In the genomic region with DNA sequence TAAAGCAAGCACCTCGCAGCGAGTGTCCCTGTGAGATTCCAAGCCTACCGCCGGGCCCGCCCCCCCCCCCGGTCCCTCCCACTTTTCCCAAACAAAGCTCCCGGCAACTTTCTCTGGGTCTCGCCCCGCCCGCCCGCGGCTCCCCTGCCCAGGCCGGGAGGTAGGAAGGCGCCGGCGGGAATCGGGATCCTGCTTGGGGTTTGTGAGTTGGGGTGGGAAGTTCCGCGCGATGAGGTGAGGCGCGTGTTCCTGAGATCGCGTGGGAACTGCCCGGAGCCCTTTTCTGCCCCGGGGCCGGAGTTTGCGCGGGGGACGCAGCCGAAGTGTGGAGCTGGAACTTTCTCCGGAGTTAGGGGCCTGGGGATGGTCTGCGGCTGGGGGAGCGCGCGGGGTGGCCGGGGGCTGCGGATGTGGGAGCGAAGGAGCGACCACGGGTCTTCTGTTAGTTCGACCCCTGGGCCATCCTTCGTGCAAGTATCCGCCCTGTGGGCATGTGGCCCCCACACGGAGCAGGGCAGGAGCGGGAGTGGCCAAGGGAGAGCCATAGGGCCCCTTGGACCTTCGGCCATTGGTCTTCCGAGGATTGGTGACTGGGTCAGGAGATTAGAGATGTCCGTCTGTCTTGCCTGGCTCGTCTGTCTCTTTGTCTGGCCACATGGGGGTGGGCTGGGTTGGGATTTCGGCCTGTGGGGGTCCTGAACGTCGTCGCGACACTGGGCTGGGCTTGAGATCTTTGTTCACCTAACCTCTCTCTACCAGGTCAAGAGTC, we compare ENCODE assay signal across 8 mouse cellular contexts. TPM values are rescaled to one million over a fixed set of nuclear protein-coding genes. Genes with fewer than 3 reads are reported as not detected.
DNase-seq lines count a peak whose midpoint lies in the region; ATAC-seq and TF ChIP-seq lines count a peak whose summit lies in the region.

A gene (plus strand): TSS at position 81 of the 769 bp plus-strand sequence.

- peak within 1 kb of the TSS; percentile 97 for H3K27ac ChIP-seq in kidney, embryonic 16.5 days (ENCODE audit: low read length)
- peak within 1 kb of the TSS; percentile 84 for H3K27ac ChIP-seq in stomach, postnatal 0 days (replicated peaks)

- H3K4me3 ChIP-seq in kidney, embryonic 16.5 days (ENCODE audit: low read length) = peak within 1 kb of the TSS; percentile 93
- H3K4me3 ChIP-seq in stomach, postnatal 0 days (ENCODE audit: low read depth, low read length) = peak within 1 kb of the TSS; percentile 69

- peaks cover 36% of the 10 kb centered on the region for H3K36me3 ChIP-seq in kidney, embryonic 16.5 days (ENCODE audit: insufficient read depth, low read length)
- peaks cover 8% of the 10 kb centered on the region for H3K36me3 ChIP-seq in stomach, postnatal 0 days (ENCODE audit: control insufficient read depth, insufficient read depth, low read length)

- H3K4me1 ChIP-seq in kidney, embryonic 16.5 days (ENCODE audit: insufficient read depth, low read length) = peaks cover 45% of the 10 kb centered on the region
- H3K4me1 ChIP-seq in stomach, postnatal 0 days (replicated peaks; ENCODE audit: control insufficient read depth, insufficient read depth) = no peaks in the 10 kb centered on the region; the same call in 1 of the 2 replicates

- H3K27me3 ChIP-seq in kidney, embryonic 16.5 days (ENCODE audit: insufficient read depth, low read length) = peaks cover 16% of the 10 kb centered on the region
- no peaks in the 10 kb centered on the region for H3K27me3 ChIP-seq in stomach, postnatal 0 days (ENCODE audit: control insufficient read depth, insufficient read depth, low read length)

- under 1% methylated on average over 53 of the region's 55 CpGs for WGBS in kidney, embryonic 16.5 days
- 1% methylated on average over 54 of the region's 55 CpGs for WGBS in stomach, postnatal 0 days

- TF ChIP-seq CTCF in stomach, postnatal 0 days (IDR thresholded peaks at IDR 0.05; ENCODE audit: low read depth) = no peak

- ATAC-seq in kidney, embryonic 16.5 days (ENCODE audit: low FRiP score, low TSS enrichment) = peak; percentile 64
- peak; percentile 21; the same call in 1 of the 2 replicates for ATAC-seq in stomach, postnatal 0 days (ENCODE audit: low FRiP score, low TSS enrichment)

- peak; percentile 87 for DNase-seq in Muller cell, postnatal 12 days (ENCODE audit: inconsistent ontology term)
- DNase-seq in adrenal gland, postnatal 14 days = peak; percentile 76
- DNase-seq in heart, adult 18-20 months = peak; percentile 57 to 59
- peak; percentile 29 for DNase-seq in lung, postnatal 25 days (ENCODE audit: low spot score)
- peak; percentile 77 for DNase-seq in stomach, postnatal 0 days (ENCODE audit: low spot score)
- no peak for DNase-seq in cerebellum, adult 9-11 months
- no peak for DNase-seq in layer of hippocampus, adult 11-12 months (ENCODE audit: low spot score)

- TF ChIP-seq EP300 in stomach, postnatal 0 days (optimal IDR thresholded peaks at IDR 0.05) = no peak

- no peaks in the 10 kb centered on the region for H3K9me3 ChIP-seq in kidney, embryonic 16.5 days (ENCODE audit: low read length)
- no peaks in the 10 kb centered on the region for H3K9me3 ChIP-seq in stomach, postnatal 0 days (ENCODE audit: control insufficient read depth, low read length)

- peak within 1 kb of the TSS; percentile 99 for H3K9ac ChIP-seq in kidney, embryonic 16.5 days (replicated peaks; ENCODE audit: low read length)
- H3K9ac ChIP-seq in stomach, postnatal 0 days (ENCODE audit: low read length) = peak within 1 kb of the TSS; percentile 86

- H3K4me2 ChIP-seq in kidney, embryonic 16.5 days (replicated peaks; ENCODE audit: low read depth, low read length) = peak within 1 kb of the TSS; percentile 89
- peak within 1 kb of the TSS; percentile 95 for H3K4me2 ChIP-seq in stomach, postnatal 0 days (replicated peaks; ENCODE audit: low read depth)

RNA-seq across cellular contexts. Expression of the gene that starts here (rescaled TPM):
- total RNA-seq in adrenal gland, postnatal 14 days (2021) = 17.8 and 19.2 TPM in 2 replicates
- total RNA-seq in heart, adult 18-20 months (2021) = 1 to 10 TPM; 6.4 to 7.7 TPM
- 195 and 203 TPM in 2 replicates for polyA plus RNA-seq in kidney, embryonic 16.5 days (2015; fragmentation: Nextera tagmentation; extraction: Ambion mirVana)
- 26.8 and 29.5 TPM in 2 replicates for polyA plus RNA-seq in stomach, postnatal 0 days (2015; fragmentation: Nextera tagmentation; extraction: Ambion mirVana)

Comparison
In these comparisons a context has a peak if more than half of its experiments do, and no peak if none do; other contexts are left out.
1. DNase-seq: peak in Muller cell, postnatal 12 days (single experiment), adrenal gland, postnatal 14 days (single experiment), heart, adult 18-20 months (2 of 2), lung, postnatal 25 days (single experiment) and stomach, postnatal 0 days (single experiment); none in cerebellum, adult 9-11 months (single experiment) and layer of hippocampus, adult 11-12 months (single experiment).